Mouse (Mus musculus): ENCODE measurements at regions not wholly inside any gene's neighbourhood (a gene's known extent, or its start where the extent isn't known, plus 50 kb on each side); places are given as distances from the start of the nearest gene placed in this dataset.
A peak's percentile ranks its signal among the peaks of the same experiment; 100 is the strongest.

- 42% methylated on average over 6 of the region's 6 CpGs for WGBS
- Histone ChIP-seq H3K36me3 (replicated peaks; ENCODE audit: control insufficient read depth, insufficient read depth) (no peaks in the 10 kb centered on the region), H3K9ac (no peak overlapping the region), H3K27ac (no peak overlapping the region), H3K4me1 (replicated peaks; ENCODE audit: control insufficient read depth, insufficient read depth, low read length) (peaks cover 10% of the 10 kb centered on the region), H3K27me3 (ENCODE audit: control insufficient read depth, insufficient read depth, low read length) (no peaks in the 10 kb centered on the region), H3K4me3 (replicated peaks; ENCODE audit: low read length) (no peak overlapping the region), H3K9me3 (ENCODE audit: control insufficient read depth, low read length) (no peaks in the 10 kb centered on the region), H3K4me2 (replicated peaks) (no peak overlapping the region)
- no peak for DNase-seq (ENCODE audit: low spot score)
- ATAC-seq (ENCODE audit: low FRiP score), result no peak
These were observed 721.6 kb downstream of the Hs3st4 start for GRCm38 (mm10) chr7:124704163-124704824.

DNA sequence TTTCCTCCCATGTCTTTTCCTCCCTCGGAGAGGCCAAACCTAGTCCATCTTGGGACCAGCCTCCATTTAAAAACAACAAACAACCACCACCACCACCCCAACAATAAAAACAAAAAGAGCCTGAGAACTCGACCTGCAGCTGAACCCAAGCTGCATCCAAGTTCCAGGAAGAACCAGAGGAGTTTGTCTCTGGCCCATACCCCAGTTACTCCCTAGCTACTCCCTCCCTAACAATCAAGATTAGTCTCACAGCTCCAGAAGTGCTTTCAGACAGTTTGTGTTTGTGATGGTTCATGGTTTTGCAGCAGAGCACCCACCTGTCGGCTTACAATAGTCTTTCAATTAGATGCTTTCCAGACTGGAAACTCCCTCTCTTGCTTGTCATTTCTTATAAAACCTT lies 724.5 kb downstream of the Hs3st4 start:
- H3K4me2 ChIP-seq (replicated peaks), result no peak overlapping the region
- WGBS, result 56% methylated on average over 3 of the region's 3 CpGs

DNA sequence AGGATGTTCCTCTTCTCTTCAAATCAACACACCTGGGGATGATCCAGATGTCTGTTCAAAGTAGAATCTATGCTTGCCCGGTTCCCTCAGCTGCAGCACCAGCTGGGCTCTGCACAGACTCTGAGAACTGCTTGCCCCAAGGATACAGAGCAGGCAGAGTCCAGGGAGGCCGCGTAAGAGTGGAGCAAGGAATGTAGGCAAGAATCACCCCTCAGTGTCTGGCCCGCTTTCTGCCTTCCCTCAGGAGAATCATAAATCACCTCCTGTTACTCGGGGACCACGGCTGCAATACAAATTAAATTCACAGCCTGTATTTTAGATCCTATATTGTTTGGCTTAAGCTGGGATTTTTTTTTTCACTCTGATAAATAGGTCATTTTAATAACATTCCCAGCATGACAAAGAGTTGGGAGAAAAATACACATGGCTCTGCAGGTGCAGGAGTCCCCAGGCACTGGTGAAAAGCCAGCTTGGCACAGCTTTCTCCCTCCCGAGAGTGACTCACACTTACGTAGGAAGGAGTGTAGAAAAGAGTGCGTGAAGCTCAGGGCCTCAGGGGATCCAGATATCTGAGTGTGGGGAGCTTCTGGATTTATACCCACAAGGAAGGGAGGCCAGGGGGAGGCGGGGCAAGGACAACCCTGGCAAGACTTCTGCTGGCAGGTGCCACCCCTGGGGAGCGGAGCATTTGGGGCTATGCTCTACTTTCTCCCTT lies 726.3 kb downstream of the Hs3st4 start:
- H3K4me2 ChIP-seq (replicated peaks), result no peak overlapping the region
- no peak overlapping the region for H3K4me3 ChIP-seq (replicated peaks; ENCODE audit: low read length)
- no peaks in the 10 kb centered on the region for H3K9me3 ChIP-seq (ENCODE audit: control insufficient read depth, low read length)
- 38% methylated on average over 11 of the region's 11 CpGs for WGBS
- H3K27ac ChIP-seq, result peak overlapping the region; percentile 36
- H3K4me1 ChIP-seq (replicated peaks; ENCODE audit: control insufficient read depth, insufficient read depth, low read length), result peaks cover 11% of the 10 kb centered on the region
- no peaks in the 10 kb centered on the region for H3K27me3 ChIP-seq (ENCODE audit: control insufficient read depth, insufficient read depth, low read length)
- no peak overlapping the region for H3K9ac ChIP-seq
- H3K36me3 ChIP-seq (replicated peaks; ENCODE audit: control insufficient read depth, insufficient read depth), result no peaks in the 10 kb centered on the region
- ATAC-seq (ENCODE audit: low FRiP score), result peak; percentile 53; the same call in 1 of the 2 replicates
- DNase-seq (ENCODE audit: low spot score), result no peak

More for the DNA sequence above, 724.5 kb downstream of the Hs3st4 start:
- Histone ChIP-seq H3K4me3 (replicated peaks; ENCODE audit: low read length) (no peak overlapping the region), H3K36me3 (replicated peaks; ENCODE audit: control insufficient read depth, insufficient read depth) (no peaks in the 10 kb centered on the region), H3K27me3 (ENCODE audit: control insufficient read depth, insufficient read depth, low read length) (no peaks in the 10 kb centered on the region), H3K9ac (no peak overlapping the region), H3K27ac (no peak overlapping the region), H3K4me1 (replicated peaks; ENCODE audit: control insufficient read depth, insufficient read depth, low read length) (peaks cover 11% of the 10 kb centered on the region), H3K9me3 (ENCODE audit: control insufficient read depth, low read length) (no peaks in the 10 kb centered on the region)
- no peak for DNase-seq (ENCODE audit: low spot score)
- ATAC-seq (ENCODE audit: low FRiP score), result no peak

GRCm38 (mm10) chr7:124720927-124721326 lies 723.5 kb upstream of the Kdm8 start:
- Histone ChIP-seq H3K27ac (no peak overlapping the region), H3K4me1 (replicated peaks; ENCODE audit: control insufficient read depth, insufficient read depth, low read length) (no peaks in the 10 kb centered on the region), H3K4me3 (replicated peaks; ENCODE audit: low read length) (no peak overlapping the region), H3K4me2 (replicated peaks) (no peak overlapping the region), H3K9me3 (ENCODE audit: control insufficient read depth, low read length) (no peaks in the 10 kb centered on the region), H3K36me3 (replicated peaks; ENCODE audit: control insufficient read depth, insufficient read depth) (no peaks in the 10 kb centered on the region), H3K27me3 (ENCODE audit: control insufficient read depth, insufficient read depth, low read length) (no peaks in the 10 kb centered on the region), H3K9ac (no peak overlapping the region)
- DNase-seq (ENCODE audit: low spot score) (no peak), ATAC-seq (ENCODE audit: low FRiP score) (no peak)
- 44% methylated on average over 1 of the region's 1 CpGs for WGBS

DNA sequence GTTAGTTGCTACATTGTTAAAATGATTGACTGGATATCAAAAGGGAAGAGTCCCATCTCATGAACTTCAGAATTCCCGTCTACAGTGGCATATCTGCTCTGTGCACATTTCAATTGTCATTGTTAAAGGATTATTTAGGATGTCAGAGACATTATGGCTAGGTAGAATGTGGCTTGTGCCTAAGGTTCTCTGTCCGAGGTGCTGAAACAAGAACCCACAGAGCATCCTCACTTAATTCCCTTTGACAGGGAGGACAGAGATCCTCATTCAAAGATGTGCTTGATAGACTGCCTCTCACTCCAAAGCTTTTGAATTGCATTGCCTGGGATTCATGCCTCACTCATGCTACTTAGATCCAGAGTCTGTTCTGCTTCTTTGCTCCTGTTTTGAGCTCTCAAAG lies 702.4 kb upstream of the Kdm8 start:
- no peak overlapping the region for H3K27ac ChIP-seq
- no peaks in the 10 kb centered on the region for H3K4me1 ChIP-seq (replicated peaks; ENCODE audit: control insufficient read depth, insufficient read depth, low read length)
- H3K9me3 ChIP-seq (ENCODE audit: control insufficient read depth, low read length), result no peaks in the 10 kb centered on the region
- no peak overlapping the region for H3K9ac ChIP-seq
- DNase-seq (ENCODE audit: low spot score) (no peak), ATAC-seq (ENCODE audit: low FRiP score) (no peak)
- H3K4me2 ChIP-seq (replicated peaks), result no peak overlapping the region
- WGBS, result 7% methylated on average over 2 of the region's 2 CpGs
- no peaks in the 10 kb centered on the region for H3K36me3 ChIP-seq (replicated peaks; ENCODE audit: control insufficient read depth, insufficient read depth)
- no peaks in the 10 kb centered on the region for H3K27me3 ChIP-seq (ENCODE audit: control insufficient read depth, insufficient read depth, low read length)
- H3K4me3 ChIP-seq (replicated peaks; ENCODE audit: low read length), result no peak overlapping the region

DNA sequence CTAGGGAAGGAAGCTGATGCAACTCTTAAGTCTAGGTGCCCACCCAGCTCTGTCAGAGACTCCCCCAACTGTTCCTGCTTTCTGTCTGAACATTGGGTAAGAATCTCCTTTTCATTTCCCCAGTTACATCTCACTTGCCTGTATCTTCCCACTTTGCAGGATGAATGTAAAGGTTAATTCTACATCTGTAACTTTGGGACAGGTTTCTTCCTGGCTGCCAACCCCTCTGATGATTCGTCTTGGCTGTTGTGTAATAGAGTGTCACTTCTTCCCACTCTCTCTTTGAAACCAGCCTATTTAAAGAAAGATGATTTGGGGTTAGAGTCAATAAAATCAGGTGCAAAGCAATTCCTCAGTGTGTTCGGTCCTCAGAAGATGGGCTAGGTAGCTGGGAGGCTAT lies 698.2 kb upstream of the Kdm8 start:
- Histone ChIP-seq H3K27ac (no peak overlapping the region), H3K27me3 (ENCODE audit: control insufficient read depth, insufficient read depth, low read length) (no peaks in the 10 kb centered on the region), H3K4me1 (replicated peaks; ENCODE audit: control insufficient read depth, insufficient read depth, low read length) (no peaks in the 10 kb centered on the region), H3K9ac (no peak overlapping the region), H3K4me2 (replicated peaks) (no peak overlapping the region), H3K36me3 (replicated peaks; ENCODE audit: control insufficient read depth, insufficient read depth) (no peaks in the 10 kb centered on the region), H3K4me3 (replicated peaks; ENCODE audit: low read length) (no peak overlapping the region), H3K9me3 (ENCODE audit: control insufficient read depth, low read length) (no peaks in the 10 kb centered on the region)
- 83% methylated on average over 2 of the region's 2 CpGs for WGBS
- ATAC-seq (ENCODE audit: low FRiP score), result no peak
- no peak for DNase-seq (ENCODE audit: low spot score)

- Histone ChIP-seq H3K4me1 (replicated peaks; ENCODE audit: control insufficient read depth, insufficient read depth, low read length) (no peaks in the 10 kb centered on the region), H3K9me3 (ENCODE audit: control insufficient read depth, low read length) (no peaks in the 10 kb centered on the region), H3K36me3 (replicated peaks; ENCODE audit: control insufficient read depth, insufficient read depth) (no peaks in the 10 kb centered on the region), H3K4me2 (replicated peaks) (no peak overlapping the region), H3K4me3 (replicated peaks; ENCODE audit: low read length) (no peak overlapping the region), H3K27me3 (ENCODE audit: control insufficient read depth, insufficient read depth, low read length) (no peaks in the 10 kb centered on the region), H3K9ac (no peak overlapping the region), H3K27ac (no peak overlapping the region)
- DNase-seq (ENCODE audit: low spot score) (no peak), ATAC-seq (ENCODE audit: low FRiP score) (no peak)
- WGBS, result 84% methylated on average over 3 of the region's 3 CpGs
These were observed 696.1 kb upstream of the Kdm8 start for GRCm38 (mm10) chr7:124748396-124748795.

DNA sequence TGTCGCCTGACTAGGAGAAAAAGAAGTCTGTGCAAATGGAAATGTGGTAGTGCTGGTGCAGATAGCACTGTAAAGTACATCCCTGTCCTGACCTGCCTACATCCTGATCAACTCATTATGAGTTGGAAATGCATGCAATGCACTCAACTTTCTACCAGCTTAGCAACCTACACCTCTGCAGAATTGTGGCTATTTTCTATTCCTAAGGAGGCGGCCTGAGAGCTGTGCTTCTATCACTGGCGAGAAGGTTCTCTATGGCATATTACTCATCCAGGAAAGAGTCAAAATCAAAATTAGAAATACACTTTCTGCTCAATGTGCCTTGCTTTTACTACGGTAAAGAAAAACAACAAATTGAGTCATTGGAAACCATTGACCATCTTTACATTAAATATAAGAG lies 685.4 kb upstream of the Kdm8 start:
- H3K4me1 ChIP-seq (replicated peaks; ENCODE audit: control insufficient read depth, insufficient read depth, low read length), result no peaks in the 10 kb centered on the region
- ATAC-seq (ENCODE audit: low FRiP score) (no peak), DNase-seq (ENCODE audit: low spot score) (no peak)
- no peaks in the 10 kb centered on the region for H3K27me3 ChIP-seq (ENCODE audit: control insufficient read depth, insufficient read depth, low read length)
- H3K9ac ChIP-seq, result no peak overlapping the region
- WGBS, result 97% methylated on average over 4 of the region's 4 CpGs
- no peak overlapping the region for H3K27ac ChIP-seq
- no peak overlapping the region for H3K4me3 ChIP-seq (replicated peaks; ENCODE audit: low read length)
- H3K4me2 ChIP-seq (replicated peaks), result no peak overlapping the region
- H3K36me3 ChIP-seq (replicated peaks; ENCODE audit: control insufficient read depth, insufficient read depth), result no peaks in the 10 kb centered on the region
- no peaks in the 10 kb centered on the region for H3K9me3 ChIP-seq (ENCODE audit: control insufficient read depth, low read length)

DNA sequence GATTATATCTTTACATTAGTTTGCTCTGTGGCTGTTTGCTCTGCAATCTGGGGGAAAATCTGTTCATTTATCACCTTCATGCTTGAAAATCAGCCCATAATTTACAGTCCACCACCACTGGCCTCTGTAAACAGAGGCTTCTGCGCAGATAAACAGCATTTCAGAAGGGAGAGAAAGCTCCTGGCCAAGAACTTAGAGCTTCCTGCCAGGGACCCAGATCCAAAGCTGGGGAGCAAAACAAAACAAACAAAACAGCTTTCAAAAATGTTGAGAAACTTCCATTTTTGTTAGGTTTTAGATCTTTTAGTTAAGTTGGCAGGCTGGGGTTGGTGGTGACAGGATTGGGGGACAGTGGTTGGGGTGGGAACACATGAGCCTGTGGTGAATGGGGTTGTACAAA lies 666.7 kb upstream of the Kdm8 start:
- Histone ChIP-seq H3K4me2 (replicated peaks) (no peak overlapping the region), H3K9ac (no peak overlapping the region), H3K27me3 (ENCODE audit: control insufficient read depth, insufficient read depth, low read length) (no peaks in the 10 kb centered on the region), H3K36me3 (replicated peaks; ENCODE audit: control insufficient read depth, insufficient read depth) (no peaks in the 10 kb centered on the region), H3K9me3 (ENCODE audit: control insufficient read depth, low read length) (no peaks in the 10 kb centered on the region), H3K4me1 (replicated peaks; ENCODE audit: control insufficient read depth, insufficient read depth, low read length) (no peaks in the 10 kb centered on the region), H3K4me3 (replicated peaks; ENCODE audit: low read length) (no peak overlapping the region), H3K27ac (no peak overlapping the region)
- no peak for ATAC-seq (ENCODE audit: low FRiP score)
- DNase-seq (ENCODE audit: low spot score), result no peak
- WGBS, result 88% methylated on average over 1 of the region's 1 CpGs

Data from hindbrain, embryonic 14.5 days (tissue).